ENCODE assay signal across 14 mouse cellular contexts in the genomic region with DNA sequence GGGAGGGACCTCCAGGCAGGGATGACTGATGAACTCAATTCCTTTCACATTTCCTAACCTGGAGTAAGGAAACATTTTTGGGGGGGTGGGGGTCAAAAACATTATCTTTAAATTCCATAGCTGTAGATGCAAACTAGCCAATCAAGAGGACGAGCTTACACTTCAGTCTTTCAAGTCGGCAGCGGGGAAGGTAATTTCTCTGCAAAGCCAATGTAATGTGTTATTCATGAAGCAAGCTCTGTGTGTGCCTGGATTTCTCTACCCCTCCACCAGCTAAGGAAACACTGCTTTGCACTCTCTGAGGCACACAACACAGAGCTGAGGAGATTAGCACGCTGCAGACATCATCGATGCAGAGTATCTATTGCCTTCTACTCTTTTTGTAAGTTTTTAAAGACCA. TPM values are rescaled to one million over a fixed set of nuclear protein-coding genes. Genes with fewer than 3 reads are reported as not detected.
DNase-seq lines count a peak whose midpoint lies in the region; ATAC-seq lines count a peak whose summit lies in the region.
"Had no signal": no experiment of that assay in that cellular context is flagged by ENCODE, and none has a peak within 500 bp of the region (broad histone marks: within the 10 kb centered on the region; RNA-seq: fewer than 3 reads in every experiment).

No protein-coding gene starts in this region.

- peaks cover 82% of the 10 kb centered on the region for H3K4me1 ChIP-seq in forebrain, embryonic 10.5 days
- H3K4me1 ChIP-seq in forebrain, embryonic 16.5 days (replicated peaks; ENCODE audit: control insufficient read depth, insufficient read depth, low read length) = peaks cover 58% of the 10 kb centered on the region
- peaks cover 90% of the 10 kb centered on the region for H3K4me1 ChIP-seq in lung, embryonic 15.5 days
- peaks cover 74% of the 10 kb centered on the region for H3K4me1 ChIP-seq in forebrain, embryonic 15.5 days
- peaks cover 39% of the 10 kb centered on the region for H3K4me1 ChIP-seq in midbrain, embryonic 14.5 days (ENCODE audit: control insufficient read depth, insufficient read depth, low read length)

- no peak for DNase-seq in forebrain, embryonic 10.5 days (ENCODE audit: extremely low spot score, low spot score)
- no peak for DNase-seq in lung, postnatal 36 days
- peak; percentile 71 for DNase-seq in midbrain, embryonic 14.5 days
- no peak for DNase-seq in left cerebral cortex, adult 8-10 months (ENCODE audit: low spot score in 2 of 2)
- no peak for DNase-seq in cerebellum, adult 18-20 months
- DNase-seq: cerebellum, adult 9-11 months; heart, adult 18-20 months; kidney, postnatal 36 days; thymus, adult 18-20 months had no signal

- peaks cover 6% of the 10 kb centered on the region; the same call in 1 of the 2 replicates for H3K9me3 ChIP-seq in forebrain, embryonic 10.5 days
- H3K9me3 ChIP-seq in forebrain, embryonic 16.5 days (ENCODE audit: control insufficient read depth, low read length) = no peaks in the 10 kb centered on the region
- no peaks in the 10 kb centered on the region for H3K9me3 ChIP-seq in lung, embryonic 15.5 days
- H3K9me3 ChIP-seq in forebrain, embryonic 15.5 days = no peaks in the 10 kb centered on the region
- no peaks in the 10 kb centered on the region for H3K9me3 ChIP-seq in midbrain, embryonic 14.5 days (ENCODE audit: control insufficient read depth, low read length)
- H3K9me3 ChIP-seq: embryonic facial prominence, embryonic 12.5 days had no signal

- H3K36me3 ChIP-seq in forebrain, embryonic 10.5 days (replicated peaks) = peaks cover 61% of the 10 kb centered on the region
- no peaks in the 10 kb centered on the region; the same call in 1 of the 2 replicates for H3K36me3 ChIP-seq in forebrain, embryonic 16.5 days (ENCODE audit: control insufficient read depth, insufficient read depth)
- no peaks in the 10 kb centered on the region; the same call in 1 of the 2 replicates for H3K36me3 ChIP-seq in lung, embryonic 15.5 days
- H3K36me3 ChIP-seq in forebrain, embryonic 15.5 days = 0 out of 2 replicates have a peak, but pooled peaks cover 7% of the 10 kb centered on the region
- H3K36me3 ChIP-seq in midbrain, embryonic 14.5 days (ENCODE audit: control insufficient read depth, insufficient read depth, low read length) = peaks cover 11% of the 10 kb centered on the region
- H3K36me3 ChIP-seq: embryonic facial prominence, embryonic 12.5 days had no signal

- H3K27ac ChIP-seq in forebrain, embryonic 10.5 days = peak overlapping the region; percentile 72; the same call in 1 of the 2 replicates
- H3K27ac ChIP-seq in forebrain, embryonic 16.5 days (ENCODE audit: low read length) = no peak overlapping the region
- H3K27ac ChIP-seq in lung, embryonic 15.5 days = 0 out of 2 replicates have a peak overlapping the region, but pooled peaks have one; percentile 66
- H3K27ac ChIP-seq in forebrain, embryonic 15.5 days (replicated peaks) = 0 out of 2 replicates have a peak overlapping the region, but pooled peaks have one; percentile 25
- peak overlapping the region; percentile 56 for H3K27ac ChIP-seq in midbrain, embryonic 14.5 days (replicated peaks; ENCODE audit: low read depth, low read length)
- H3K27ac ChIP-seq: embryonic facial prominence, embryonic 12.5 days; left cerebral cortex, adult 2 months had no signal

- no peaks in the 10 kb centered on the region for H3K27me3 ChIP-seq in forebrain, embryonic 10.5 days (ENCODE audit: poor library complexity, severe bottlenecking)
- H3K27me3 ChIP-seq in forebrain, embryonic 16.5 days (replicated peaks; ENCODE audit: control insufficient read depth, insufficient read depth, low read length) = no peaks in the 10 kb centered on the region
- no peaks in the 10 kb centered on the region for H3K27me3 ChIP-seq in lung, embryonic 15.5 days
- H3K27me3 ChIP-seq in forebrain, embryonic 15.5 days = no peaks in the 10 kb centered on the region
- no peaks in the 10 kb centered on the region for H3K27me3 ChIP-seq in midbrain, embryonic 14.5 days (ENCODE audit: control insufficient read depth, insufficient read depth, low read length)
- H3K27me3 ChIP-seq: embryonic facial prominence, embryonic 12.5 days had no signal

- no peak for ATAC-seq in forebrain, embryonic 16.5 days
- ATAC-seq in lung, embryonic 15.5 days (ENCODE audit: borderline replicate concordance, extremely low read depth, low FRiP score, low TSS enrichment) = no peak
- no peak for ATAC-seq in forebrain, embryonic 15.5 days (replicated peaks)
- ATAC-seq in midbrain, embryonic 14.5 days (ENCODE audit: low FRiP score, low TSS enrichment) = no peak

- H3K4me3 ChIP-seq in forebrain, embryonic 10.5 days = no peak overlapping the region
- no peak overlapping the region for H3K4me3 ChIP-seq in forebrain, embryonic 16.5 days (replicated peaks; ENCODE audit: low read length)
- no peak overlapping the region for H3K4me3 ChIP-seq in lung, embryonic 15.5 days
- no peak overlapping the region for H3K4me3 ChIP-seq in forebrain, embryonic 15.5 days
- no peak overlapping the region for H3K4me3 ChIP-seq in midbrain, embryonic 14.5 days (replicated peaks; ENCODE audit: low read depth, low read length)
- H3K4me3 ChIP-seq: embryonic facial prominence, embryonic 12.5 days; left cerebral cortex, adult 2 months had no signal

- H3K9ac ChIP-seq in forebrain, embryonic 16.5 days (replicated peaks; ENCODE audit: low read depth, low read length) = no peak overlapping the region
- no peak overlapping the region for H3K9ac ChIP-seq in lung, embryonic 15.5 days
- no peak overlapping the region for H3K9ac ChIP-seq in forebrain, embryonic 15.5 days (replicated peaks)
- H3K9ac ChIP-seq in midbrain, embryonic 14.5 days (replicated peaks; ENCODE audit: low read length) = no peak overlapping the region
- H3K9ac ChIP-seq: embryonic facial prominence, embryonic 12.5 days had no signal

- no peak overlapping the region for H3K4me2 ChIP-seq in forebrain, embryonic 16.5 days (ENCODE audit: low read length)
- no peak overlapping the region for H3K4me2 ChIP-seq in lung, embryonic 15.5 days
- 0 out of 2 replicates have a peak overlapping the region, but pooled peaks have one; percentile 1 for H3K4me2 ChIP-seq in forebrain, embryonic 15.5 days (replicated peaks)
- H3K4me2 ChIP-seq in midbrain, embryonic 14.5 days (ENCODE audit: low read length) = 0 out of 2 replicates have a peak overlapping the region, but pooled peaks have one; percentile 5
- H3K4me2 ChIP-seq: embryonic facial prominence, embryonic 12.5 days had no signal

- 80% methylated on average over 5 of the region's 5 CpGs for WGBS in forebrain, embryonic 10.5 days
- 37% methylated on average over 5 of the region's 5 CpGs for WGBS in forebrain, embryonic 16.5 days
- WGBS in lung, embryonic 15.5 days = 68% methylated on average over 5 of the region's 5 CpGs
- 33% methylated on average over 5 of the region's 5 CpGs for WGBS in forebrain, embryonic 15.5 days
- 12% methylated on average over 5 of the region's 5 CpGs for WGBS in midbrain, embryonic 14.5 days

RNA-seq across cellular contexts. Expression of a gene that starts 9.8 kb away (rescaled TPM):
- 19.8 and 22.6 TPM in 2 replicates for polyA plus RNA-seq in forebrain, embryonic 10.5 days (2016; fragmentation: Nextera tagmentation; extraction: Ambion mirVana)
- 18.1 and 20.7 TPM in 2 replicates for polyA plus RNA-seq in forebrain, embryonic 16.5 days (2015; fragmentation: Nextera tagmentation; extraction: Ambion mirVana)
- 14.3 and 17.9 TPM in 2 replicates for polyA plus RNA-seq in lung, embryonic 15.5 days (2015; fragmentation: Nextera tagmentation; extraction: Ambion mirVana)
- 18.3 and 20.3 TPM in 2 replicates for polyA plus RNA-seq in forebrain, embryonic 15.5 days (2015; fragmentation: Nextera tagmentation; extraction: Ambion mirVana)
- polyA plus RNA-seq in midbrain, embryonic 14.5 days (2014; fragmentation: Nextera tagmentation; extraction: Ambion mirVana) = 14.0 and 16.7 TPM in 2 replicates
- total RNA-seq in left cerebral cortex, adult 8-10 months (2022) = 10 to 100 TPM; 28.9 to 31.3 (median 29.3) TPM

Comparison
In these comparisons a context has a peak if more than half of its experiments do, and no peak if none do; other contexts are left out.
1. H3K4me2 ChIP-seq: peak in forebrain, embryonic 15.5 days (single experiment) and midbrain, embryonic 14.5 days (single experiment); none in forebrain, embryonic 16.5 days (single experiment) and lung, embryonic 15.5 days (single experiment).